10 mouse cellular contexts compared by ENCODE assay signal in the genomic region with DNA sequence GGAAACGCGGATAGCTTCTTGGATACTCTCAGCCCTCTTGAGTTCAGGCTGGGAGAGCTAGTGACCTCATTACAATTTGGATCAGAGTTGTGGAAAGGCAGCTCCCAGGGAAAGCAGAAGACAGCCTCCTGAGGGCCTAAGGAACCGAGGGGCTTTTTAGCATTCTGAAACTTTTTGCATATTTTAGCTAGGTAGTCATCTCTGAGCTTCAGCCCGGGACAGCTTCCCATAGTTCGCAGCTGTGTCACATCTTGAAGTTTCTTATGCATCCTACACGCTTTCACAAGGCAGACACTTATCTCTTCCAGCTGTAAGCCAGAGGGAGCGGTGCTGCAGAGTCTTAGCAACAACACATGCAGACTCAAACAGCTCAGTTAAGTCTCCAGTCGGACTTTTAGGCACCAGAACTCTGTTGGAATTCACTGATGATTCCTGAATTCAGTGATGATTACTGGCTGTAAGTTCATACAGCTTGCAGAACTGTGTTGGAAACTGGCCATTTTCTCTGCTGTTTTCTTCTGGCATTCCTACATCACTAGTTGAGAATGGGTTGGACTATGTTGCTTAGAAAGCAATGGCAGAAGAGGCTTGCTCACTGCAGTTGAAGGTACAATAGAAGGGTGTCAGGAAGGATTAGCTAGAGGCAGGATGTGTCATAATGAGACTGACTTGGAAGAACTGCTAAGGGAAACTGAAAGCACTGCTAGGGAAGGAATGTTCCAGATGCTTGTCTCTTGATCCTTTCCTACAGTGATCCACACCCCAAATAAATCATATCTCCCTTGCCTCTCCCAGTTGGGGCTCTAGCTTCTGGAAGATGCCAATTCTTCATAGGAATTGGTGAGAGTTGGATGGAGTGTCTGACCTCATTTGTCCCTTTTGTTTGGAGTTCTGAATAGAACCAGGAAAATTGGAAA.
DNase-seq lines count a peak whose midpoint lies in the region; ATAC-seq and TF ChIP-seq lines count a peak whose summit lies in the region.
"Had no signal": no experiment of that assay in that cellular context is flagged by ENCODE, and none has a peak within 500 bp of the region (broad histone marks: within the 10 kb centered on the region; RNA-seq: fewer than 3 reads in every experiment).

No protein-coding gene starts in this region.

- ATAC-seq in midbrain, postnatal 0 days (ENCODE audit: low FRiP score) = no peak
- ATAC-seq in stomach, embryonic 16.5 days (ENCODE audit: insufficient read depth, low FRiP score) = peak; percentile 87

- H3K4me1 ChIP-seq in midbrain, postnatal 0 days (ENCODE audit: insufficient read depth, low read length) = no peaks in the 10 kb centered on the region
- H3K4me1 ChIP-seq in midbrain, embryonic 10.5 days = peaks cover 15% of the 10 kb centered on the region
- no peaks in the 10 kb centered on the region for H3K4me1 ChIP-seq in stomach, embryonic 16.5 days (ENCODE audit: control insufficient read depth, insufficient read depth, low read length)
- H3K4me1 ChIP-seq: neural tube, embryonic 13.5 days had no signal

- H3K4me2 ChIP-seq in midbrain, postnatal 0 days (ENCODE audit: low read depth, low read length, poor library complexity, severe bottlenecking) = no peak overlapping the region
- no peak overlapping the region for H3K4me2 ChIP-seq in stomach, embryonic 16.5 days (ENCODE audit: low read depth, low read length)
- H3K4me2 ChIP-seq: neural tube, embryonic 13.5 days had no signal

- no peaks in the 10 kb centered on the region for H3K9me3 ChIP-seq in midbrain, postnatal 0 days (ENCODE audit: low read length)
- H3K9me3 ChIP-seq in midbrain, embryonic 10.5 days (replicated peaks) = no peaks in the 10 kb centered on the region
- H3K9me3 ChIP-seq in stomach, embryonic 16.5 days (replicated peaks; ENCODE audit: control insufficient read depth, low read length) = no peaks in the 10 kb centered on the region
- H3K9me3 ChIP-seq: forebrain, embryonic 10.5 days; neural tube, embryonic 13.5 days had no signal

- H3K27ac ChIP-seq in midbrain, postnatal 0 days (ENCODE audit: low read depth, low read length) = no peak overlapping the region
- no peak overlapping the region for H3K27ac ChIP-seq in midbrain, embryonic 10.5 days (replicated peaks)
- peak overlapping the region; percentile 47; the same call in 1 of the 2 replicates for H3K27ac ChIP-seq in stomach, embryonic 16.5 days (ENCODE audit: low read length)
- H3K27ac ChIP-seq: forebrain, embryonic 10.5 days; neural tube, embryonic 13.5 days had no signal

- no peak overlapping the region for H3K9ac ChIP-seq in midbrain, postnatal 0 days (replicated peaks; ENCODE audit: low read length, poor library complexity, severe bottlenecking)
- H3K9ac ChIP-seq in stomach, embryonic 16.5 days (ENCODE audit: low read length) = no peak overlapping the region
- H3K9ac ChIP-seq: neural tube, embryonic 13.5 days had no signal

- no peaks in the 10 kb centered on the region for H3K36me3 ChIP-seq in midbrain, postnatal 0 days (ENCODE audit: insufficient read depth, low read length)
- H3K36me3 ChIP-seq in midbrain, embryonic 10.5 days = no peaks in the 10 kb centered on the region
- H3K36me3 ChIP-seq in stomach, embryonic 16.5 days (ENCODE audit: control insufficient read depth, insufficient read depth, low read length) = no peaks in the 10 kb centered on the region
- H3K36me3 ChIP-seq: forebrain, embryonic 10.5 days; neural tube, embryonic 13.5 days had no signal

- no peak for TF ChIP-seq CTCF in midbrain, postnatal 0 days (IDR thresholded peaks at IDR 0.05)

- no peaks in the 10 kb centered on the region for H3K27me3 ChIP-seq in midbrain, postnatal 0 days (ENCODE audit: insufficient read depth, low read length)
- H3K27me3 ChIP-seq in midbrain, embryonic 10.5 days (ENCODE audit: low read depth, poor library complexity, severe bottlenecking) = peaks cover 18% of the 10 kb centered on the region
- H3K27me3 ChIP-seq in stomach, embryonic 16.5 days (ENCODE audit: control insufficient read depth, insufficient read depth, low read length) = no peaks in the 10 kb centered on the region

- peak; percentile 2 for DNase-seq in midbrain, postnatal 0 days (ENCODE audit: low spot score)
- no peak for DNase-seq in midbrain, embryonic 10.5 days (ENCODE audit: low spot score)
- peak; percentile 4 for DNase-seq in gastrocnemius, postnatal 10 days
- DNase-seq in left cerebral cortex, adult 18-20 months (ENCODE audit: low spot score in 2 of 2) = peak; percentile 3 to 15
- DNase-seq in layer of hippocampus, postnatal 14 days (ENCODE audit: low spot score in 2 of 2) = no peak
- DNase-seq in layer of hippocampus, adult 18-20 months (ENCODE audit: low spot score in 2 of 2) = no peak
- DNase-seq: adrenal gland, postnatal 25 days had no signal

- 53% methylated on average over 8 of the region's 8 CpGs for WGBS in midbrain, postnatal 0 days
- WGBS in midbrain, embryonic 10.5 days = 65% methylated on average over 8 of the region's 8 CpGs
- 40% methylated on average over 8 of the region's 8 CpGs for WGBS in stomach, embryonic 16.5 days

- no peak overlapping the region for H3K4me3 ChIP-seq in midbrain, postnatal 0 days (ENCODE audit: low read depth, low read length)
- H3K4me3 ChIP-seq in midbrain, embryonic 10.5 days = no peak overlapping the region
- H3K4me3 ChIP-seq in stomach, embryonic 16.5 days (replicated peaks; ENCODE audit: low read length) = no peak overlapping the region
- H3K4me3 ChIP-seq: forebrain, embryonic 10.5 days; neural tube, embryonic 13.5 days had no signal

Comparison
In these comparisons a context has a peak if more than half of its experiments do, and no peak if none do; other contexts are left out.
1. DNase-seq: peak in midbrain, postnatal 0 days (single experiment), gastrocnemius, postnatal 10 days (single experiment) and left cerebral cortex, adult 18-20 months (2 of 2); none in midbrain, embryonic 10.5 days (single experiment), layer of hippocampus, postnatal 14 days (0 of 2) and layer of hippocampus, adult 18-20 months (0 of 2).